Comparison of ENCODE assay signal across 12 mouse cellular contexts in the genomic region with DNA sequence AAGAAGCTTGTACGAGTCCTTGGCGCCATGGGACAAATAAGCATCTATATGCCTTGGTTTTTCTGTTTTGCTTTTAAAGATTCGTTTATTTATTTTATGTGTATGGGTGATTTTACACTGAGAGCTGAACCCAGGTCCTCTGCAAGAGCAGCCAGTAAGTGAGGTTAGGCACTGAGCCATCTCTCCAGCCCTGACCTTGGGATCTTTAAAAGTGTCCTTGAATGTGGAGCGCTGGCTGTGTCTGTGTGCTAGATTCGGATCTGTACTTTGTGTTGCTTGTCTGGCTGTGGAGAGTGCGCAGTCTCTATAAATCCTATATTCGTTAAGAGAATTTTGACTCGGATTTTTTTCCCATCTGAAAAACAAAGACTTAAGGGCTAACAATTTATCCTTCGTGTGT.
"Had no signal": no experiment of that assay in that cellular context is flagged by ENCODE, and none has a peak within 500 bp of the region (broad histone marks: within the 10 kb centered on the region; RNA-seq: fewer than 3 reads in every experiment).

No protein-coding gene starts in this region.

- DNase-seq: kidney, adult 8-10 months; kidney, postnatal 10 days; kidney, postnatal 36 days; layer of hippocampus, postnatal 36 days; lung, adult 18-20 months; lung, postnatal 10 days; lung, postnatal 36 days; right cerebral cortex, postnatal 25 days; spleen, adult 18-20 months; thymus, adult 2 months; thymus, postnatal 14 days; thymus, postnatal 4 days had no signal
